Mouse (Mus musculus) thymus, postnatal 25 days (tissue): ENCODE data around the gene Vav1.

Source experiments
- DNase-seq: peaks from one replicate; pipeline ENCODE4 v3.0.0; 2022

The Vav1 gene

GRCm38 (mm10) chr17:57344029-57344707 lies 65.3 kb downstream of the Vav1 start:
- no peak for DNase-seq

DNA sequence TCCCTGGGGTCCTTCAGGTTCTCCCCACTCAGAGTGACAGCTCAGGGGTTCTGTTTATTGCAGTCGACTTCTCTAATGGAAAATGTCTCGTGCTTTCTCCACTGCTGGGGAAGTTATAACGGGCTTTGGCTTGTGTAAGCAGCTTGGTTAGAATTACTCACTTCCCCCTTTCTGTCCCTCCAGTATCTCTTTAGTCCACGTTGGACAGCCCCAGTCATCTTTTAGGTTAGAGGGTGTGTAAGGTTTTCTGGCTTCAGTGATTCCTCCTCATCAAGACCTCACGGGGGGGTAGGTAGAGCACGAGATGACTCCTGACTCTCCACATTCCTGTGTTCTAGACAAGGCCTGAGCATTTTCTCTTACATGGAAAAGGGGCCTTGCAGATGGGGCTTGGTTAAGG lies 68.1 kb downstream of the Vav1 start:
- no peak for DNase-seq

DNA sequence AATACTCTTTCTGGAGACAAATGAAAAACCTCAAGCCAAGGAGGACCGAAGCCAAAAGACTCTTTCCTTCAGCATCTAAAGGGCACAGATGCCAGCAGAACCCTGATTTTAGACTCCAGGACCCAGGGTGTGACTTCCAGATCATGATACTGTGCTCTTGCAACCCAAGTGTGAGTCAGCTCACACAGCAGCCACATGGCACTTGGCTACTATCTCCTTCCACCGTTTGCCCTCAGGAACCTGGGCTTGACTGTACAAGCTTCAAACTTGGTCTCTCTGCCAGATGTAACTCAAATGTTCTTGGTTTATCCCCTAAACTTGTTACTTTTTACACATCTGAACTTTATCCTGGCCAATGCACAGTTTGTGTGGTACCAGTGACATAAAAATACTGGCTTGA lies 68.9 kb downstream of the Vav1 start:
- no peak for DNase-seq

DNA sequence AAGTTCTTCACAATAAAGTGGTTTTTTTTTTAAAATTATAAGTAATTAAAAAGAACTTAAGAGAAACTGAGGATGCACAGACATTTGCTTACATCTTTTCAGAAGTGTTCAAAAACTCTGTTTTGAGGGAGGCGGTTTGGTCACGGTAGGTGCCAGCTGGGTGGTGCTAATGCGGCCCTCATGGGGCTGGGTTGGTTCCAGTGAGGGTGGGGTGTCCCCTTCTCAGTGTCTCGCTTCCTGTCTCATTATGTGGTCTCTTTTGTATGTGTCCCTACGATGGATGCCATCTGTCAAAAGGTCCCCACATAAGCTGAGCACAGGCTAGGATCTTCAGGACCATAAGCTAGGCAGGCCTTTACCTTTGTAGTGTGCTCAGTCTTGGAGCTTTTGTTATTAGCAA lies 70.2 kb downstream of the Vav1 start:
- no peak for DNase-seq

DNA sequence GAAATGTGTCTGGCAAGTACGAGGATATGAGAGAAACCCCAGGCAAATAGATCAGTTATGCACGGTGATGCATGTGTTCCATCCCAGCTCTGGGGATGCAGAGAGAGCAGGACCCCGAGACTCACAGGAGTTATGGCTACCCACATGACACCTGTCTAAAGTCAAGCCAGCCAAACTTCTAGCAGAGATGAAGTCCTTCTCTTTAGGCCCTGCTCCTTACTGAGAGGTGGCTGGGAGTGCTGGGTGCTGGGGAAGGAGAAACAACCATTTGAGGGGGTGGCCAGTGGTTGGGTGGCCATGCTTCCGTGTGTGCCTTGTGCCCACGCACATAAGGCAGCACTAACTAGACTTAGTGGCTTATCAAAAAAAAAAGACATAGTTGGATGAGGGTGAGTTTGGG lies 71.3 kb downstream of the Vav1 start:
- no peak for DNase-seq

- DNase-seq = no peak
Measured at GRCm38 (mm10) chr17:57351107-57351506, 72.2 kb downstream of the Vav1 start.

GRCm38 (mm10) chr17:57358441-57358840 lies 79.5 kb downstream of the Vav1 start, which contains the start of gene Adgre1:
TSS of gene Adgre1 (plus strand) at chr17:57358691.
- no peak for DNase-seq

DNA sequence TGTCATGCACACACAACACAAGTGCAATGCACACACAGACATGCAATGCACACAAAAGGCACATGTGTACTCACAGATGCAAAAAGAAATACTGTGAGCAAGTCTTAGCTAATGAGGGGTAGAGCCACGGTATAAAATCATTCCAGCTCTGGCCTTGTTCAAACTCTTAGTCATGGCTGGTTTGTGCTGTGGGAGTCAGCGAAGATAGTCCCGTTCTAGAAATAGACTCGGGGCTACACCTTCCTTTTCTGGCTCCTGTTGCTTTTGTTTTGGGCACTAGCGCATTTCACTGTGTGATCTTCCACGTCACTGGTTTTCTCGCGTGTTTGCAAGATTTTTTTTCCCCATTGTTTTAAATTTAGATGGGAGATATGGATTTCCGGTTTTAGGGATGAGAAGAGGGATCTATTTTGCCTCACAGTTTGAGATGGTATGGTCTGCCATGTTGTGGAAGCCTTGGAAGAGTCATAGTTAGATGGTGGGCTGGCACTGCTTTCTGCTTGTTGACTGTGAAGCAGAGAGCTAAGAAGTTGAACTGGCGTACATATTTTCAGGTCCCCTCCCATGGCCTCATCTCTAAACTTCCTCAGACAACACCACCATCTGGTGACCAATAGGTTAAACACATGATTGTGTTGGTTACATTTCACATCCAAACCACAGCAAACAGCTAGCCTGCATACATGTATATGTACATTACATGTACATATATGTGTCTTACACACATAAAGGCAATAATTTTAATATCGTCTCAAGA lies 80.8 kb downstream of the Vav1 start:
- no peak for DNase-seq
